Comparison of ENCODE assay signal across 32 mouse cellular contexts in genomic region chr11:37463658-37464420, GRCm38 (mm10).
DNase-seq lines count a peak whose midpoint lies in the region; ATAC-seq and TF ChIP-seq lines count a peak whose summit lies in the region.
"Had no signal": no experiment of that assay in that cellular context is flagged by ENCODE, and none has a peak within 500 bp of the region (broad histone marks: within the 10 kb centered on the region; RNA-seq: fewer than 3 reads in every experiment).

No protein-coding gene starts in this region.

- no peak for DNase-seq in forebrain, embryonic 10.5 days (ENCODE audit: extremely low spot score, low spot score)
- peak; percentile 3 for DNase-seq in midbrain, postnatal 0 days (ENCODE audit: low spot score)
- DNase-seq in layer of hippocampus, adult 8-10 months (ENCODE audit: low spot score in 2 of 2): peak; percentile 56 to 63
- DNase-seq in telencephalon, adult 2 months (ENCODE audit: low read depth, low spot score): peak; percentile 42
- no peak for DNase-seq in MN1 (ENCODE audit: low spot score)
- DNase-seq in heart, postnatal 4 days: no peak
- DNase-seq: adrenal gland, postnatal 10 days; cerebellum, adult 2 months; cerebellum, postnatal 25 days; gastrocnemius, adult 2 months; gastrocnemius, postnatal 36 days; heart, adult 18-20 months; heart, postnatal 36 days; kidney, adult 18-20 months; kidney, postnatal 25 days; lung, postnatal 36 days; right cerebral cortex, postnatal 14 days; thymus, adult 18-20 months; thymus, postnatal 25 days had no signal

- WGBS in forebrain, embryonic 13.5 days: 76% methylated on average over 9 of the region's 9 CpGs
- WGBS in forebrain, embryonic 10.5 days: 92% methylated on average over 9 of the region's 9 CpGs
- WGBS in midbrain, postnatal 0 days: 71% methylated on average over 9 of the region's 9 CpGs
- 88% methylated on average over 9 of the region's 9 CpGs for WGBS in midbrain, embryonic 13.5 days

- H3K9ac ChIP-seq in forebrain, embryonic 13.5 days: no peak overlapping the region
- H3K9ac ChIP-seq in midbrain, postnatal 0 days (replicated peaks; ENCODE audit: low read length, poor library complexity, severe bottlenecking): no peak overlapping the region
- H3K9ac ChIP-seq in midbrain, embryonic 13.5 days (replicated peaks): no peak overlapping the region
- H3K9ac ChIP-seq: embryonic facial prominence, embryonic 15.5 days; hindbrain, embryonic 15.5 days; kidney, embryonic 15.5 days; limb, embryonic 13.5 days; neural tube, embryonic 13.5 days; stomach, embryonic 15.5 days had no signal

- H3K36me3 ChIP-seq in forebrain, embryonic 13.5 days (ENCODE audit: poor library complexity, severe bottlenecking): no peaks in the 10 kb centered on the region
- no peaks in the 10 kb centered on the region for H3K36me3 ChIP-seq in forebrain, embryonic 10.5 days (replicated peaks)
- no peaks in the 10 kb centered on the region for H3K36me3 ChIP-seq in midbrain, postnatal 0 days (ENCODE audit: insufficient read depth, low read length)
- H3K36me3 ChIP-seq in midbrain, embryonic 13.5 days: no peaks in the 10 kb centered on the region
- H3K36me3 ChIP-seq: embryonic facial prominence, embryonic 10.5 days; embryonic facial prominence, embryonic 15.5 days; hindbrain, embryonic 15.5 days; kidney, embryonic 15.5 days; limb, embryonic 13.5 days; neural tube, embryonic 13.5 days; stomach, embryonic 15.5 days had no signal

- TF ChIP-seq CTCF in midbrain, postnatal 0 days (IDR thresholded peaks at IDR 0.05): no peak

- H3K27ac ChIP-seq in forebrain, embryonic 13.5 days: no peak overlapping the region; the same call in 1 of the 2 replicates
- no peak overlapping the region for H3K27ac ChIP-seq in forebrain, embryonic 10.5 days
- H3K27ac ChIP-seq in midbrain, postnatal 0 days (ENCODE audit: low read depth, low read length): no peak overlapping the region
- H3K27ac ChIP-seq in midbrain, embryonic 13.5 days: no peak overlapping the region
- H3K27ac ChIP-seq: embryonic facial prominence, embryonic 10.5 days; embryonic facial prominence, embryonic 15.5 days; gastrocnemius, adult 2 months; hindbrain, embryonic 15.5 days; kidney, embryonic 15.5 days; limb, embryonic 13.5 days; neural tube, embryonic 13.5 days; stomach, embryonic 15.5 days had no signal

- ATAC-seq in forebrain, embryonic 13.5 days: peak; percentile 77; the same call in 1 of the 2 replicates
- ATAC-seq in midbrain, postnatal 0 days (ENCODE audit: low FRiP score): no peak
- no peak for ATAC-seq in midbrain, embryonic 13.5 days

- H3K9me3 ChIP-seq in forebrain, embryonic 13.5 days (replicated peaks): no peaks in the 10 kb centered on the region
- H3K9me3 ChIP-seq in forebrain, embryonic 10.5 days: no peaks in the 10 kb centered on the region
- no peaks in the 10 kb centered on the region for H3K9me3 ChIP-seq in midbrain, postnatal 0 days (ENCODE audit: low read length)
- H3K9me3 ChIP-seq in midbrain, embryonic 13.5 days: no peaks in the 10 kb centered on the region
- H3K9me3 ChIP-seq: embryonic facial prominence, embryonic 10.5 days; embryonic facial prominence, embryonic 15.5 days; hindbrain, embryonic 15.5 days; kidney, embryonic 15.5 days; limb, embryonic 13.5 days; neural tube, embryonic 13.5 days; stomach, embryonic 15.5 days had no signal

- H3K27me3 ChIP-seq in forebrain, embryonic 13.5 days: no peaks in the 10 kb centered on the region
- no peaks in the 10 kb centered on the region for H3K27me3 ChIP-seq in forebrain, embryonic 10.5 days (ENCODE audit: poor library complexity, severe bottlenecking)
- H3K27me3 ChIP-seq in midbrain, postnatal 0 days (ENCODE audit: insufficient read depth, low read length): no peaks in the 10 kb centered on the region
- H3K27me3 ChIP-seq in midbrain, embryonic 13.5 days: no peaks in the 10 kb centered on the region
- H3K27me3 ChIP-seq: CH12.LX; embryonic facial prominence, embryonic 15.5 days; hindbrain, embryonic 15.5 days; kidney, embryonic 15.5 days; limb, embryonic 13.5 days; neural tube, embryonic 13.5 days; stomach, embryonic 15.5 days had no signal

- H3K4me2 ChIP-seq in forebrain, embryonic 13.5 days: no peak overlapping the region
- H3K4me2 ChIP-seq in midbrain, postnatal 0 days (ENCODE audit: low read depth, low read length, poor library complexity, severe bottlenecking): no peak overlapping the region
- no peak overlapping the region for H3K4me2 ChIP-seq in midbrain, embryonic 13.5 days (replicated peaks)
- H3K4me2 ChIP-seq: embryonic facial prominence, embryonic 15.5 days; heart, embryonic 11.5 days; hindbrain, embryonic 15.5 days; kidney, embryonic 15.5 days; limb, embryonic 13.5 days; liver, embryonic 11.5 days; midbrain, embryonic 11.5 days; neural tube, embryonic 13.5 days; stomach, embryonic 15.5 days had no signal

- H3K4me3 ChIP-seq in forebrain, embryonic 13.5 days: no peak overlapping the region
- no peak overlapping the region for H3K4me3 ChIP-seq in forebrain, embryonic 10.5 days
- no peak overlapping the region for H3K4me3 ChIP-seq in midbrain, postnatal 0 days (ENCODE audit: low read depth, low read length)
- no peak overlapping the region for H3K4me3 ChIP-seq in midbrain, embryonic 13.5 days (replicated peaks)
- H3K4me3 ChIP-seq: embryonic facial prominence, embryonic 10.5 days; embryonic facial prominence, embryonic 15.5 days; gastrocnemius, adult 2 months; hindbrain, embryonic 15.5 days; kidney, embryonic 15.5 days; limb, embryonic 13.5 days; neural tube, embryonic 13.5 days; stomach, embryonic 15.5 days had no signal

- no peaks in the 10 kb centered on the region for H3K4me1 ChIP-seq in forebrain, embryonic 13.5 days
- H3K4me1 ChIP-seq in forebrain, embryonic 10.5 days: no peaks in the 10 kb centered on the region
- H3K4me1 ChIP-seq in midbrain, postnatal 0 days (ENCODE audit: insufficient read depth, low read length): no peaks in the 10 kb centered on the region
- H3K4me1 ChIP-seq in midbrain, embryonic 13.5 days (replicated peaks): no peaks in the 10 kb centered on the region
- H3K4me1 ChIP-seq: embryonic facial prominence, embryonic 10.5 days; embryonic facial prominence, embryonic 15.5 days; hindbrain, embryonic 15.5 days; kidney, embryonic 15.5 days; neural tube, embryonic 13.5 days; stomach, embryonic 15.5 days had no signal

Comparison
In these comparisons a context has a peak if more than half of its experiments do, and no peak if none do; other contexts are left out.
1. DNase-seq: peak in midbrain, postnatal 0 days (single experiment), layer of hippocampus, adult 8-10 months (2 of 2) and telencephalon, adult 2 months (single experiment); none in forebrain, embryonic 10.5 days (single experiment), MN1 (single experiment) and heart, postnatal 4 days (single experiment).